Mouse (Mus musculus) MEL (cell line): ENCODE results near the gene Dnal4.

Experiments
- BHLHE40 ChIP-seq: IDR thresholded peaks from 2 replicates; pipeline ENCODE4 v1.6.1; 2012; ENCODE audit warnings: low read depth, mild to moderate bottlenecking, inconsistent platforms, low read length, improper control_type of control experiment, borderline replicate concordance
- CTCF ChIP-seq, 3 experiments: IDR thresholded peaks in 2 of 3; conservative IDR thresholded peaks in 1 of 3; 2 replicates each; pipeline ENCODE4 v1.5.1; 2011 to 2012; ENCODE audit warnings: low read length in 3 of 3, low read depth in 2 of 3, mild to moderate bottlenecking in 2 of 3, improper control_type of control experiment in 1 of 3, inconsistent platforms in 1 of 3, mixed read lengths in 1 of 3, moderate library complexity in 1 of 3; ENCODE audit not compliant: control insufficient read depth in 1 of 3, insufficient read depth in 1 of 3, poor library complexity in 1 of 3, severe bottlenecking in 1 of 3
- JUND ChIP-seq: IDR thresholded peaks from 2 replicates; pipeline ENCODE4 v1.6.1; 2011; ENCODE audit warnings: low read depth, mild to moderate bottlenecking, improper control_type of control experiment, low read length
- KAT2A ChIP-seq: conservative IDR thresholded peaks from 2 replicates; pipeline ENCODE4 v1.6.1; 2012; ENCODE audit warnings: low read depth, low read length, improper control_type of control experiment, inconsistent platforms
- MAX ChIP-seq: IDR thresholded peaks from 2 replicates; pipeline ENCODE4 v1.6.1; 2011; ENCODE audit warnings: low read length, improper control_type of control experiment
- POLR2A ChIP-seq, 2 experiments: IDR thresholded peaks; 2 replicates each; pipeline ENCODE4 v1.6.1; 2011 to 2012; ENCODE audit warnings: low read length in 2 of 2, mild to moderate bottlenecking in 2 of 2, control low read depth in 1 of 2, improper control_type of control experiment in 1 of 2, low read depth in 1 of 2, moderate library complexity in 1 of 2; ENCODE audit not compliant: control insufficient read depth in 1 of 2, insufficient read depth in 1 of 2, poor library complexity in 1 of 2
- TAL1 ChIP-seq: IDR thresholded peaks from 2 replicates; pipeline ENCODE4 v1.6.1; 2012; ENCODE audit warnings: mild to moderate bottlenecking, inconsistent platforms, low read length, moderate library complexity, mixed read lengths
- TCF12 ChIP-seq: IDR thresholded peaks from 2 replicates; pipeline ENCODE4 v1.6.1; 2014; ENCODE audit warnings: low read depth, mild to moderate bottlenecking, inconsistent platforms, low read length, improper control_type of control experiment, moderate library complexity
- USF2 ChIP-seq, 2 experiments: IDR thresholded peaks; 2 replicates each; pipeline ENCODE4 v1.6.1; 2011 to 2012; ENCODE audit warnings: improper control_type of control experiment in 2 of 2, low read length in 2 of 2, borderline replicate concordance in 1 of 2, inconsistent platforms in 1 of 2, low read depth in 1 of 2, mild to moderate bottlenecking in 1 of 2; ENCODE audit not compliant: insufficient read depth in 1 of 2
- ZKSCAN1 ChIP-seq: IDR thresholded peaks from 2 replicates; pipeline ENCODE4 v1.6.1; 2012; ENCODE audit warnings: low read depth, mild to moderate bottlenecking, inconsistent platforms, low read length, improper control_type of control experiment, moderate library complexity
- ZMIZ1 ChIP-seq: IDR thresholded peaks from 2 replicates; pipeline ENCODE4 v1.6.1; 2012; ENCODE audit warnings: low read depth, mild to moderate bottlenecking, inconsistent platforms, low read length, improper control_type of control experiment, moderate library complexity

DNA sequence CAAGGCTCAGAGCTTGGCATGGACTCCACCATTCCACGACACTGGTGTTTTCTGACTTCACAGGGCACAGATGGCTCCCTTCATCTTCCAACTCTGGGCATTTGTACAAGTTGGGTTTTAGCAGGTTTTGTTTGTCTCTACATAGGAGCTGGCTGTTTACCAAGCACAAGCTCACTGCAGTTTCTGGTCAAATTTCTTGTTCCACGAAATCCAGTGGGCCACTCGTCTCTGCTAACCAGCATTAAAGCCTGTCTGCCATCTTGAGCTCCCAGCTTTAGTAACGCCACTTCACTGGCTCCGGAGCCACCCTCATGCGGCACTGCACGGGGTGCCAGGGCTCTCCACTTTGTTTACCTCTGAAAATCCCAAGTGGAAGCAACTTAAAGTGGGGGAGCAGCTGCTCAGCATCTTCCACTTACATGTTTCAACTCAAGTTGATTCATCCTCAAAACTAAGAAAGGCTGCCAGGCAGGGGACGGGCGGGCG is 11.0 kb downstream of the Dnal4 start:
- TF ChIP-seq KAT2A (no peak), ZMIZ1 (no peak), CTCF (IDR thresholded peaks at IDR 0.05 in 2 of 3, conservative IDR thresholded peaks at IDR 0.05 in 1 of 3; ENCODE audit: control insufficient read depth in 1 of 3, insufficient read depth in 1 of 3, low read depth in 2 of 3, low read length in 3 of 3, poor library complexity in 1 of 3, severe bottlenecking in 1 of 3) (no peak), BHLHE40 (no peak), POLR2A (IDR thresholded peaks at IDR 0.05; ENCODE audit: control insufficient read depth in 1 of 2, insufficient read depth in 1 of 2, low read depth in 1 of 2, low read length in 2 of 2, poor library complexity in 1 of 2) (no peak), TCF12 (no peak), USF2 (IDR thresholded peaks at IDR 0.05; ENCODE audit: borderline replicate concordance in 1 of 2, insufficient read depth in 1 of 2, low read depth in 1 of 2, low read length in 2 of 2) (no peak), JUND (no peak), TAL1 (no peak), MAX (no peak), ZKSCAN1 (no peak)
